Mouse (Mus musculus) brain, adult 2 months (tissue): ENCODE measurements around the gene Fopnl.

Experiments used
- DNase-seq: peaks from one replicate; pipeline ENCODE4 v3.0.0; 2011; ENCODE audit warnings: low read depth, low spot score

The Fopnl gene

DNA sequence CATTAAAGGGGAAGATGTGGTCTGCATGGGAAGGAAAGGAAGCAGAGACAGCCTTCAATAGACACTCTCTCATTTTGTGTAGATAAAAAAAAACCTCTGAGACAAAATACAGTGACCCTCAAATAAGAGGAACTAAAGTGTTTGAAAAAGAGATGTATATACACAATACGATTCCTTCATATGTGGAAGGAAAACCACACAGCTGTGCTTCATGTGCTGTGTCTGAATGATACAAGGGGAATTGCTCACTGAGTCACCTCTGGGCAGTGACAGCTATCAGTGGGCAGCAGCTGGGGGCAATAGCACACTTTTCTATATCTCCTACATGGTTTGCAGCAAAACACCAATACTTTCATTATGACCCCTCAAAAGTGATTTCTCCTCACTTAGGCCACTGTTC, 9.8 kb downstream of the Fopnl start:
- DNase-seq, result no peak

DNA sequence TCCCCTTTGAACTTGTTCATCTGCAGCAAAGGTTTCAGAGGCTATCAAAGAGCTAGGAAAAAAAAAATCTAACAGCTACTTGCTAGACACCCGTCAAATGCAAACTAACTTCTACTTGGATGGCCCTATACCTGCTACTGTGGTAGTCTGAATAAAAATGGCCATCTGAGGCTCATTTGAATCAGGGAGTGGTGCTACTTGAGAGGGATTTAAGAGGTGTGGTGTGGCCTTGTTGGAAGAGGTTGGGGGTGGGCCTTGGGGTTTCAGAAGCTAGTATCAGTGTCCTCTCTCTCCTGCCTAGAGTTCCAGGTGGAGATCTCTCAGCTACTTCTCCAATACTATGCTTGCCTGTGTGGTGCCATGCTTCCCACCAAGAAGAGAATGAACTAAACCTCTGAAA, 10.8 kb downstream of the Fopnl start:
- DNase-seq, result no peak

DNA sequence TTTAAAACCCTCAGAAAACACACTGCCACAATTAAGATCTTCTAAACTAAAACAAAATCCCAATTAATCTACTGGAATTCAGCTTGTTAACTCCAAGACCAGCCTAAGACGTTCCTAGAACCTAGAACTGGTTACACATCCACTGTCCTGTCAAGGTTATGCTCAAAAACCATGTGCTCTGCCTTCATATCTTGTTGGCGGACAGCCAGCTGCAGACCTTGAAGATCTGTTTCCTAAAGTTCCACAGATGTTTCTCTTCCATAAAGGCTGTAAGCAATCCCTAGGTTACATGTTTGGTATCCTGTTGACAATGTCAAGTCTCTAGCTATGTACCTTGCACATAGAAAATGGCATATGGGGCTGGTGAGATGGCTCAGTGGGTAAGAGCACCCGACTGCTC, 12.4 kb downstream of the Fopnl start:
- DNase-seq, result no peak

DNA sequence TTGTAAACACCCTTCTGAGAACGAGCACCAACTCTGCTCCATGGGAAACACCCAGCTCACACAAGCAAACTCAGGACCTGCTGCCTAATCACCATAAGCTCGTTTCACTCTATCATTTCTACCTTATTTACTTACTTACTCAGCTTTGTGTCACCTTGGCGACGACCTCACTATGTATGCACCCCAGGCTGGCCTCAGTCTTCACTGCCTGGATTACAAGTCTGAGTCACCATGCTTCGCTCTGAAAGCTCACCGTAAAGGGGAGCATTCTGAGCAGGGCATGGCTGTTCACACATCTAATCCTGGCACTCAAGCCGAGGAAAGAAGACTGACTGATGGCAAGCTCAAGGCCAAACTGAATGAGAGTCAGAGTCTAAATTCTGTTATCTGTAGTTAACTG, 13.5 kb downstream of the Fopnl start:
- peak; percentile 36 for DNase-seq

DNA sequence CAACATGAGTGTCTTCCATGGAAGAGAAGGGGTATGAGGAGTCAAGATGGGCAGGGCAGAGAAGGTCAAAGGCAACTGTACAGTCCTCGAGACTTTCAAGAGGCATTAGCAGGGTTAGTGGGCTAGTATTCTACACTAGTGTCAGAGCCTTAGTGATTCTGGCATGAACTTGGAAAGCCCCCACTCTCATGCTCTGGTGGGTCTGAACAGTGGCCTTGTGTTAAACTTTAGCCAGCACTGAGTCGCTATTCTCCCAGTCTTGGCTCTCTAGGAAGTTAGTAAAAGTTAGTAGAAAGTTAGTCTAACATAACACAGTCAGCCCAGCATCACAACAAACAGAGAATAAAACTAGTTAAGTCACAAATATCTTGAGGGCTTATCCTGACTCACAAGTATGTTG, 14.1 kb downstream of the Fopnl start:
- DNase-seq, result no peak

DNA sequence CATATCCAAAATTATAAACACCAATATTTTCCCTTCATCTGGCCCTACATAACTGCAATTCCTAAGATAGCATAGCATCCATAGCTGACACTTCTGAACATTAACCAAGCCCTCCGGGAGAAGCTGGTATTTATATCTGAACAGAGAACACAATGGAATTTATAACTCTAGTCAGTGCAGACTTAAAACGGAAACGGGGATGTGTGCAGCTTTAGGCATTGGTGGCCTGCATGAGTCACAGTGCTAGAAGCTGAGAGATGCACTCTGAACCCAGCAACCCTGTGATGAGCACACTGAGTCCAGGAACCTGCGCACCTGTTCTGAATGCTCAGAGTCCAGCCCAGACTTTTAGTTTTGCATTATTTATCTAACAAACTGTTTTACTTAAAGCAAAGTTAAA, 18.7 kb downstream of the Fopnl start:
- DNase-seq, result peak; percentile 33

DNA sequence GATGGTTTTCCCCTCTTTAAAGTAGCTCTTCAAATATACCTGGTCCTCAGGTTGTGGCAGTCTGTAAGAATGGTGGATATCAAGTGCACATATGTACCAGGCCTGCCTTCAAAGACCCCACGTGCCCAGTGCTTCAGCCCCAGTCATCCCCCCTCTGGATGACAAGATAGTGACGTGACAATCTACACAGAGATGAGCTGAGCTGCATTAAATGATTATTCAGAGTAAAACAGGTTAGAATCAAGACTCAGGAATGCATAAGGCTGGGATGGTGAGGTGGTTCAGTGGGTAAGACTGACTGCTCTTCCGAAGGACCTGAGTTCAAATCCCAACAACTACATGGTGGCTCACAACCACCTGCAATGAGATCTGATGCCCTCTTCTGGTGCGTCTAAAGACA, 19.5 kb downstream of the Fopnl start:
- DNase-seq, result no peak

DNA sequence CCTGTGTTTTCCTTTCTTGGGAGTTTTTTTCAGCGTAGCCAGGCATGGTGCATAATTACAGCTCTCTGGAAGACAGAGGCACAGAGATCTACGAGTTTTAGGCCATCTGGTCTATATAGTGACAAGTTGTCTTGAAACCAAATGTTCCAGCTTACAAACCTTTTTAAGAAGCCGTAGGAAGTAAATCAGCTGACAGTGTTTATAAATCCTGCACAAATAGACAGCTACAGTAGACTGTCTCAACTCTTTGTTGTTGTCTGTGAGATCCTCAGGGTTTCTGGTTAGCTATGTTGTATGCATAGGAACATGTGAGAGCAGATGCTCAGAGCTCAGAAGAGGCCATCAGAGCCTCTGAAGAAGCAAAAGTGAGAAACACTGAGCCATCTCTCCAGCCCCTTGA, 20.1 kb downstream of the Fopnl start:
- peak; percentile 48 for DNase-seq

DNA sequence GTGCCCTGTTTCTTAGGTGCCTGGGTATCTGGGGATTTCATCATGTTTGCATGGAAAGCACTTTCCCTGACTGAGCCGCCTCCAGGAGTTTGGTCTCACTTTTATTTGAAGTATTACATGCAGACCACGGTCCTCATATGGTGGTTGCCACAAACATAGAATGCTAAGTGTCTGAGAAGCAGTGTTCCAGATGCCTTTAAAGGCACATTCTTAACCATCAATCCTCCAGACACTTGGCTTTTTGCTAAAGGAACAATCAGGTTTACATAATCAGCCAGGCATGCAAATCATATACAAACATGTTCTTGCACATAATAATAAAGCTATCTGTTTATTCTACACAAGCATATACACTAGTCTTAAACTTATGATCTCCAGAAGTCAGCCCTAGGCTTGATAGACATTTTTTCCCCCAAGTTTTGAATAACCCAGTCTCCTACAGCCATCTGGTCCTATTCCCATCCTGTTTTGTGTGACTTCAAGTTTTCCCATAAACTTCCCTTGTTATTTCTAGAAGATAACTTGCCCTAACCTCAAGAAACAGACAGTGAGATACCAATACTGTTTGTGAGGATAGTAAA, 20.6 kb downstream of the Fopnl start:
- DNase-seq, result no peak

DNA sequence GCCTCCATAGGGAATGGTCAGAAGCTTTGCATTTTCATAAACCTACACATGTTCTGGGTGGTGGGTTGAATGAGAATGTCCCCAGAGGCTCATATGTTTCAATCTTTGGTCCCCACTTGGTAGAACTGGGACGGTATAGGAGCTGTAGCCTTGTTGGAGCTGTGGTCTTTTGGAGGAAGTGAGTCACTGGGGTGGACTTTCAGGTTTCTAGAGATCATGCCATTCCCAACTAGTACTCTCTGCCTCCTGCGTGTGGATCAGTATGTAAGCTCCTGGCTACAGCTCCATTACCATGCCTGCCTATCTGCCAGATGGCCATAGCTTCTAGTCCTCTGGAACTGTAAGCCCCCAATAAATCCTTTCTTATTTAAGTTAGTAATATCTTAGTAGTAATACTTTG, 21.9 kb downstream of the Fopnl start:
- no peak for DNase-seq

DNA sequence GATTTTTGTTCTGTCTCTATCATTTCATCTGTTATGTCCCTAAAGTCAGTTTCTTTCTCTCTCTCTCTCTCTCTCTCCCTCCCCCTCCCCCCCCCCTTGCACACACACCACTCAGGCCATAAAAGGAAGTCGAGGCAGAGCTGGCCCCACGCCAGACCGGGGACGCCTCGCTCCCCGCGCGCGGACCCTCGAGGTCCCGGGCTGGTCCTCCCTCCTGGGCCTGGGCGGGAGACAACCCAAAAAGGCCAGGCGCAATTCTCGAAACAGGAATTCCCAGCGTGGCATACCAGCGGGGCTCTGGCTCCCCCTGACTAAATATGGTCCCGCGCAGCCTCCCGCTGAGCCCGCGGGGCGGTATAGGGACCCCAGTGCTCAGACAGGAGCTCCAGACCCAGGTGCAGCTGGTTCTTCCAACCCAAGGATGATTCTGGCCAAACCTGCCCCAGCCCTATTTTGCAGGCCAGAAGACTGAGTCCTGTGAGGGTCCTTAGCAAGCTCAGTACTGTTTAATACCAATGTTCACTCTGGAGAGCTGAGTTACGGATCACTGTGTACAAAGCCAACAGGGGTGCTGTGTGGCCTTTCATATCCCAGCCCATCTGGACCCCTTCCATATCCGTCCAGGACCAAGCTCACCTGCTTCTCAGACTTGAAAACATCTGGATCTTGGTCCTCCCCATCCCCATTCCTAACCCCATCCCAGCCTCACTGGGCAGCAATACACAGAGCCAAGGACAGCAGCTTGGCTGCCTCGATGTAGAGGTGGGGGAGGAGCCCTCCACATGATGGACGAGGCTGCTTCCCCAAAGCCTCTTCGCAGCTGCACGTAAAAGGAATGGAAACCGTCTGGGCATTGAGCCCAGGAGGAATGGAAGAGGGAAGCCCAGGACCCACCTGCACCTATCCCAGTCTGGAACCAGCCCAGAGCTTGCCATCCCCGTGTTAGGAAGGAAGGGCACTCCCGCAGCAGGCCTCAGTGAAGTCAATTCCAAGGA, 24.7 kb downstream of the Fopnl start:
- no peak for DNase-seq

DNA sequence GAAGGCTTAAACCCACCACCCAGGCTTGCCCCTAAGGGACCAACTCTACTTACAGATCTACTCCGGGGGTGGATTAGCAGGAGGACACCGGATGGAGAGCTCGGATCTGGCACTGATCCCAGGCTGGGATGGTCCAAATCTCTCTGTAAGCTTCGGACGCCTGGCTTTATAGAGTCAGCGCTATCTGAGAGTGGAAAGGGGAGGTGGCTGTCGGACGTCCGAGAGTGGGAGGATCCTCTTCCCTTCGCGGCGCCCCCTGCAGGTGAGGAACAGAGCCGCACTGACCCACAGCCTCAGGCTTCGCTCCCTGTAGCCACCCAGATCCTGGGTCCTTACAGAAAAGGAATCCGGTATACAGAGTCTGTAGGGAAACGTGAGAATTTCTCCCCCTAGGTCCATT, 26.0 kb downstream of the Fopnl start, which contains the start of gene Myh11:
TSS of gene Myh11 (minus strand) at position 150 of the 400 bp plus-strand sequence.
- peak; percentile 30 for DNase-seq

DNA sequence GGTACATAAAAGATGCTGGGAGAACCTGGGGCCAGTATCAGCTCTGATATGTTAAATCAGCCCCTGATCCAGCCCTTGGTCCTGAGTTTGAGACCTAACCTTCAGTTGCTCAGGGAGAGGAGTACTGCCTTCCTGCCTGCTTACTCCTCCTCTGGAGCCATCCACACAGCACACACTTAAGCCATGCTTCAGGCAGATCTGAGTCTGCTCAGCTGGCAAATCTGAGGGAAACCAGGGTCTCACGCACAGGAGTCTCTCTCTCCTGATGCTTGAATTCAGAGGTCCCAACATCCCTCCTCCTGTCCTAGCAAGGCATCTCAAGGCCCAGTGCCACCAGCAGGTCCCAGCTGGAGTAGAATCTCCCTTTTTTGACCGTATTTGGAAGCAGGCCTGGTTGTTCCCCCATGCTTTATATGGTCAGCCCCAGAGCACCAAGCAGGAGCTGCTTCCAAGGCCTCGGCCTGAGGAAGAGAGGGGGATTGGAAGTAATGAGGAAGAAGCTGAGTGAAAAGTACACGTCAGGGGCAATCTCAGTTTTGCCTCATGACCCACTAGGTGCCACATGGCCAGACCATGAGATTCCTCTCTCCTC, 44.7 kb downstream of the Fopnl start:
- DNase-seq, result no peak

DNA sequence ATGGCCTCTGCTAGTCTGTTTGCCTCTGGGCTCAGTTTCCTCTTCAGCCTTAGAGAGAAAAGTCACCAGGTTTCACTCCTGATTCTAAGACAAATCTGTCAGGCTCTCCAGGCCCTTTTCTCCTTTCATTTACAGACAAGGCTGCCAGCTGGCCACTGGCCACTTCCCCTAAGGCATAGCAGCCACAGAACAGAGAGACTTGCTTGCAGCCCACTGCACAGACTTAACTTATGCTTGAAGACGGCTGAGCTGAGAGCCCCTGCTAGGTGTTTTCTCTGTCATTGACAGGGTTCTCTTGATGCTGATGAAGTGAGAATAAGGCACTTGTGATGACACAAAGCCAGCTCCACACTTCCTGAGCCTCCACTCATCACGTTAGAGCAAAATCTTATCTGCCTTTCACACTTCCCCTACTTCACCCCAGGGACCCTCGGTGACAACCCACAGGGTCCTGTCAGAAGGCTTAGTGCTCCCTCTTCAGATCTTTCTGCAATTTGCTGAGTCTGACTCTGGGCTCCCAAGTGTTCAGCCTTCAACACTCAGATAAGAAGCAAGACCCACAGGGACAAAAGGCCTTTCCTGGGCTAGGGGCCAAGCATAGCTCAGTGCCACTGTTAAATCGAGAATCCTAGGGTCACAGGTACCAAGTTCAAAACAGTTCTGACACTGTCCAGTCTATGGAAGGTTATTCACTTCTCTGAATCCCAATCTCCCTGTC, 51.8 kb downstream of the Fopnl start:
- DNase-seq, result no peak

DNA sequence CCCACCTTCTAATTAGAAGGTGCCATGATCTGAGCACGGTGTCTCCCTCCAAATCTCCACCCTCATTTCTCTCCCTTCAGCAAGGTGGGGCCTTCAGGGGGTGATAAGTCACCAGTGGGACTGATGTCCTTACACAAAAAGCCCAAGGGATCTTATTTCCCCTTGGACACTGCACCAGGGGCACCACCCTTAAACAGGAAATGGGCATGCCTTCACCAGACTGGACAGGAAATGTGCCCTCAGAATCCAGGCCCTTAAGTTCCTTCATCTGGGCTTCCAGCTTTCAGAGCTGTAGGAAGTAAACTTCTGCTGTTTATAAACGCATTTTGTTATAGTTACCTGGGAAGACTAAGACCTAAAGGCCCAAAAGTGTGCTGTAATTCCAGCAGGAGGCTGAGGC, 52.7 kb downstream of the Fopnl start:
- DNase-seq, result no peak

DNA sequence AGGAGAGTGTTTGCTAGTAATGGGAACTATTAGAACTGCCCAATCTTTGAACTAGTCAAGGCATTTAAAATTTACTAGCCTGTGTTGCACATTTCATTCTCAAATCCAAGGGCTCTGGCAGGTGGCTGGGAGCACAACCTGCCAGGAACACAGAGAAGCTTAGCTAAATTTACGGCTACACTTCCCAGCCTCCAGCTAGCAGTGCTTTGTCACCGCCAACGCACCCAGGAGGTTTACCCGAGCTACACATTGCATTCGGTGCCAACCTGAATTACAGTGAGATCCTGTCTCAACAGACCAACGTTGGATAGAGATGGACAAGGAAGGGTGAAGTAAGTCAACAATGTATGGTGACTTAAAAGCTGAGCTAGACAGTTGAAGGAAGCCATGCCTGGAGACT, 54.0 kb downstream of the Fopnl start:
- DNase-seq, result peak; percentile 32

DNA sequence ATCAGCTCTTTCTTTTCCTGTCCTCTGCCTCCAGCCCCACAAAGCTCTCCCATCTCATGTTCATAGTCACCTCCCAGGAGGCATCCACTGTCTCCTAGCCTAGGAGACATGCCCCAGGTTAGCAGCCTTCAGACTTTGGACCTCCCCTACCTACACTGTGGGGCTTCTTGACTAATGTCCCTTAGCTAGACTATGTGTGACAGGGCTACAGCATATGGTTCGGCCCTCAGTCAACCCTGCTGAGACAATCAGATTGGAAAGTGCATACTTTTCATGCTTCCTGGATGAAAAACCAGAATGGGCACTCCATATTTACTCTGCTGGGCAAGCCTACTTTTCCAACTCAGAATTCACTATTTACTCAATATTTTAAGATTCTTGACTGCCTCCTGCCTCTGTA, 54.8 kb downstream of the Fopnl start:
- DNase-seq, result no peak

DNA sequence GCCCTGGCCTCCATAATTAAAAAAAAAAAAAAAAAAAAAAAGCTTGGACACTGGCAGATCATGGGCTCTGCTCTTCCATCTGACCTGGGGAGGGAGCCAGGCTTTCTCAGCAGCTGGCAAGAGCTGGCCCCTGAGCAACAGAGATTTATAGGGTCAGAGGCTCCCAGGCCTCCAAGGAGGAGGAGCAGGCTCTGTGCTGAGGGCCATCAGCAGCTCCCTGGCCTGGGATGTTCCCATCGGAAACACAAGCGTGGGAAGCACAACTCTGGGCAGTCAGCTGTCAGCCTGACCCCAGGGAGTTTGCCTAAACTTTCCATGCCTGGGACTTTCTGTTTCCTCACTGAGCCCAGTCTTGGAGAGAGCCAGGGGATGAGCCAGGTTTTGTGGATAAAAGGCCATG, 58.3 kb downstream of the Fopnl start:
- DNase-seq, result no peak

DNA sequence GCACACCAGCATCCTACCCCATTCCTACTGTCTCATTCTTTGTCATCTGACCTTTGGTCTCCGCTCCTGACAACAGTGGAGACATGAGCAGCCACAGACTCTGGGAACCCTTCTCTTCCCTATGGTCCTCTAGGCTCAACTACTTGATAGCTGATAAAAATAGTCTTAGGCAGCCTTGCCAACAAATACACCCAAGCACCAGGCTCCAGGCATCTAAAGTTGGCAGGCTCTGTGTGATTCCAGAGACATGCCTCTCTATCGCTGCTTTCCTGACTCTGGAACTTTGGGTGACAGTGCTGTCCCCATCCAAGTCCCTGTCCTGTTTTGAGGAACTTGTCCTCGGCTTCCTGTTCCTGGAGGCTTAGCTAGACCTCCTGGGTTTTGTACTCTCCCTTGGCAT, 63.6 kb downstream of the Fopnl start:
- peak; percentile 18 for DNase-seq

DNA sequence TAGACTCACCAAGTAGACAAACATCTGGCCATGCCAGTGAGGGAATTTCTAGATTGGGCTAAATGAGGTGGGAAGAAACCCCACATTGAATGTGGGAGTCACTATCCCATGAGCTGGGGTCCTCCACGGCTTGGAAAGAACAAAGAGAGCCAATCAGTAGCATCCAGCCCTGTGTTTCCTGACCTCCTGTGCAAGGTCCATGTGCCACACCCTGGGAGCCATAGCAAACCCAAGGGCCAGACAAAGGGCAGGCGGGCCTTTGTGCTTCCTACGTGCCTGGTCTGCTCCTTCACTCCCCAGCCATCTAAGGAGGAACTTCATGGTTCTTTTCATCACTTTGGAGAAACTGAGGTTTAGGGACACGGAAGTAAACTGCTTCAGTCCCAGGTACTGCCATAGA, 64.3 kb downstream of the Fopnl start:
- DNase-seq, result no peak

DNA sequence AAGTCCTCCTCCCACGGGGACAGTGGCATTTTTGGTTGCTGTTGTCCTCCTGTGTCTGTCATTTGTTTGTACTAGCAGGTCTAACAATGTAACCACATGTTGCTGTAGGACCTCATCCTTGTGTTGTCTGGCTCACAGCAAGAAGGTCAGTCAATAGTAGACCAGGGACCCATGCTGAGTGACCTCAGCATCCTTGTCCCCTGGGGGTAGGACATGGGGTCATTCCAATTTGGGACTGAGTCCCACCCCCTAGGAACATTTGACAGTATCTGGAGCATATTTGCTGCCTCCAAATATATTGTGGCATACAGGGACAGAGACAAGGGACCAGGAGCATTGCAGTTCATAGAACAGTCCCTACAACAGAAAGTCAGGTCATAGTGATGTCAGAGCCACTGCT, 67.3 kb downstream of the Fopnl start:
- DNase-seq, result no peak
